Mouse (Mus musculus): Measurements from ENCODE around the gene Etv6. TPM values are rescaled to one million over a fixed set of nuclear protein-coding genes. Genes with fewer than 3 reads are reported as not detected.

Etv6 gene
- polyA plus RNA-seq, 1 experiment from 2014 or later, result 12.1 TPM

DNA sequence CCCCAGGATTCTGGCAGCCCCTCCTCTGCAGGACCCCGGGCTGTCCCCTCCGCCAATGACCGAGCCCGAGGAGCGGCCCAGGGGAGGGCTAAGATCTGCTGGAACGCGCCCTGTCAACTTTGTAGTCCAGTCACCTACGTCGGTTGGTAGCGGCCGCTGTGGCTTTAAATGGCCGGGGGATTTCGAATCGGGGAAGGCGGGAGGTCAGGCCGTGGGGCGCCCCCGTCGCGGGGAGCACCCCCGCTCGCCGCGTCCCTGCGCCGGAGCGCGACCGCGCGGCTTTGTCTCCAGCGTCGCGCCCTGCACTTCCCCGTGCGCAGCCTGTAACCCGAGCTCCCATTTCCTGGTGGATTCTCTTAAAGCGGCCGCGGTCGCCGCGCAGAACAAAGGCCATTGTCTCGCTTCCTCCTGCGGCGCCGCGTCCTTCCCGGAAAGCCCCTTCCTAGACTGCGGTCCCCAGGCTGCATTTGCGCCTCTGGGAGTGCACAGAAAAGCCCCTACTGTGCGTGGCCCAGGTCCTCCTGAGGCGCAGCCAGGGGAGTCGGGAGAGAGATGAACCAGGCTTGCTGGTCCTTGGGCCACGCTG, 503 bp upstream of the Etv6 start:
- peak overlapping the region; percentile 83 for H3K4me3 ChIP-seq
- H3K4me1 ChIP-seq (replicated peaks), result peaks cover 39% of the 10 kb centered on the region
- peak overlapping the region; percentile 100 for H3K27ac ChIP-seq
- H3K27me3 ChIP-seq (ENCODE audit: insufficient read depth, poor library complexity, severe bottlenecking), result peaks cover 4% of the 10 kb centered on the region; the same call in 1 of the 2 replicates
- H3K9me3 ChIP-seq, result no peaks in the 10 kb centered on the region
- WGBS, result under 1% methylated on average over 55 of the region's 55 CpGs
- peak; percentile 91 for DNase-seq (ENCODE audit: low spot score)
- peaks cover 5% of the 10 kb centered on the region; the same call in 1 of the 2 replicates for H3K36me3 ChIP-seq

DNA sequence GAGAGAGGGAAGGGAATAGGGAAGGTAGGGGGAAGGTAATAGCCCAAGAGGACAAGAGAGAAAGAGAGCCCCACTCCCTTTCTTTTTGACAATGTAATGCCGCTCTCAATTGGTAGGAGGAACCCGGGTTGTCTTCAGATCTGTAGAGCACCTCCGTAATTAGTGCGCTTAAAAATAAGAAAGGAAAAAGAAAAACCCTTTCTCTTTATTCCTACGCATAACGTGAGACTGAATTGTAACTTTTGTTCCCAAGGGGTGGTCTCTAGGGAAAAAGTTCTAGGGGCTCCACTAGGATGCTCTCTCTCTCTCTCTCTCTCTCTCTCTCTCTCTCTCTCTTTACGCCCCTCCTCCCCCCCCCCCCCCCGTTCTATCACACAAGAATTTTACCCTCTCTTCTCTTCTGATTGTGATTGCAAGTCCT, 1.0 kb downstream of the Etv6 start:
- peak overlapping the region; percentile 100 for H3K27ac ChIP-seq
- no peak for DNase-seq (ENCODE audit: low spot score)
- H3K36me3 ChIP-seq, result peaks cover 5% of the 10 kb centered on the region; the same call in 1 of the 2 replicates
- WGBS, result 0% methylated on average over 7 of the region's 8 CpGs
- peaks cover 4% of the 10 kb centered on the region; the same call in 1 of the 2 replicates for H3K27me3 ChIP-seq (ENCODE audit: insufficient read depth, poor library complexity, severe bottlenecking)
- H3K4me1 ChIP-seq (replicated peaks), result peaks cover 51% of the 10 kb centered on the region
- H3K4me3 ChIP-seq, result peak overlapping the region; percentile 83
- no peaks in the 10 kb centered on the region for H3K9me3 ChIP-seq

DNA sequence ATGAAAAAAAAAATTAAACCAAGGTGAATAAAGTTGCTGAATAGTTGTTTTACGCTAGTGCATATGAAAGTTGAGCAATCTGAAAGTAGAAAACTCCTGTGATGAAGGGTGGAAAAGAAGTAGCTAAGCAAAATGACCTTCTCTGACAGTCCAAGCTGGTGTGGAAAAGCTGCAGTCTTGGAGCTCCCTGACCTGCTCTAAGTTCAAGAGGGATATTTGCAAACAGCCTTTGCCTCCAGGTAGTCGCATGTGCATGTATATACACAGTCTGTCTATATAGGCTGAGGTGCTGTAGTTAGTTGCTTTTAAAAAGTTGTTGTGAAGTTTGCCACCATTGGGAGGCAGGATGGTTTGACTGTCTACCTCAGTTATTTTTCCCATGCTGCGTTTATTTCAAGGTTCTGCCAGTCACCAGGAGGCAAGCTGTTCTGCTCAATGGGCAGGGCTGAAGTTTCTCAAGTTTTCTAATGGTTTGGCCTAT, 1.5 kb downstream of the Etv6 start:
- Histone ChIP-seq H3K4me1 (replicated peaks) (peaks cover 56% of the 10 kb centered on the region), H3K27me3 (ENCODE audit: insufficient read depth, poor library complexity, severe bottlenecking) (peaks cover 4% of the 10 kb centered on the region; the same call in 1 of the 2 replicates), H3K9me3 (no peaks in the 10 kb centered on the region), H3K27ac (peak overlapping the region; percentile 100), H3K36me3 (peaks cover 5% of the 10 kb centered on the region; the same call in 1 of the 2 replicates), H3K4me3 (peak overlapping the region; percentile 83)
- DNase-seq (ENCODE audit: low spot score), result no peak
- WGBS, result 18% methylated on average over 3 of the region's 3 CpGs

DNA sequence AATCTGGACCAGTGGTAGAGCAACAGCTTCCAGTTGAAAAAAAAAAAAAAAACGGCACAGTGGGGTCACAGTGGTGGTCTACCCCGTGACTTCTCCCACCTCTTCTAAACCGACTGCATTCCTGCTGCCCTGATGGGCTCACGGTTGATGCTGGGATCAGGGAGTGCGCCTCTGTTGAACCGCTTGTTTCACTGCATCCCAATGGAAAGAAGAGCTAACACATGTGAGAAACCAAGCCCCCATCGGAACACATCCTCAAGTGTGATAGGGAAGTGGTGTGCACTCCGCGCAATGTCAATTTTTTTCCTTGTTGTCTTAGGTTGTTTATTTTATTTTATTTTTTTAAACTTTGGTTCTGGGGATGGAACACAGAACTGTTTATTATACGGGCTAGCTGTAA, 2.5 kb downstream of the Etv6 start:
- Histone ChIP-seq H3K9me3 (no peaks in the 10 kb centered on the region), H3K27me3 (ENCODE audit: insufficient read depth, poor library complexity, severe bottlenecking) (peaks cover 2% of the 10 kb centered on the region; the same call in 1 of the 2 replicates), H3K4me3 (peak overlapping the region; percentile 83), H3K4me1 (replicated peaks) (peaks cover 59% of the 10 kb centered on the region), H3K36me3 (peaks cover 5% of the 10 kb centered on the region; the same call in 1 of the 2 replicates), H3K27ac (peak overlapping the region; percentile 50; the same call in 1 of the 2 replicates)
- WGBS, result 24% methylated on average over 10 of the region's 10 CpGs
- no peak for DNase-seq (ENCODE audit: low spot score)

DNA sequence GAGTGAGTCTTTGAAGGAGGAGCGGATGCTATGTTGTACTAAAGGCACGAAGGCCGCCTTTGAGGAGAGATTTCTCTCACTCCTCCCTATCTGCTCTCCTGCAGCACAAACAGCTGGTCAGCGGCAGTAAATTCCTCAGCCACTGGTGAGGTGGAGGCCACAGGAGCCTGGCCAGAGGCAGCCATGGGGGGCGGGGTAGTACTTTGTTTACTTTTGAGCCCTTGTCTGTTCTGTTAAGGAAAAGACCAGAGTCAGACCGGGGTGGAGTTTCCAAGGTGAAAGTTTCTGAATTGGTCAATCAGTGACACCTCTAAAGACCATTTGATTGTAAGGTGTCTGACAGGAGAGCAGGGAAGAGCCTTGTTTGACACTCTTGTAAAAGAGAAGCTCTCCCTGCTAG, 3.4 kb downstream of the Etv6 start:
- H3K4me3 ChIP-seq, result peak overlapping the region; percentile 83
- WGBS, result 15% methylated on average over 6 of the region's 6 CpGs
- no peak for DNase-seq (ENCODE audit: low spot score)
- H3K27ac ChIP-seq, result peak overlapping the region; percentile 46; the same call in 1 of the 2 replicates
- no peaks in the 10 kb centered on the region for H3K27me3 ChIP-seq (ENCODE audit: insufficient read depth, poor library complexity, severe bottlenecking)
- peaks cover 68% of the 10 kb centered on the region for H3K4me1 ChIP-seq (replicated peaks)
- H3K36me3 ChIP-seq, result peaks cover 5% of the 10 kb centered on the region; the same call in 1 of the 2 replicates
- no peaks in the 10 kb centered on the region for H3K9me3 ChIP-seq

DNA sequence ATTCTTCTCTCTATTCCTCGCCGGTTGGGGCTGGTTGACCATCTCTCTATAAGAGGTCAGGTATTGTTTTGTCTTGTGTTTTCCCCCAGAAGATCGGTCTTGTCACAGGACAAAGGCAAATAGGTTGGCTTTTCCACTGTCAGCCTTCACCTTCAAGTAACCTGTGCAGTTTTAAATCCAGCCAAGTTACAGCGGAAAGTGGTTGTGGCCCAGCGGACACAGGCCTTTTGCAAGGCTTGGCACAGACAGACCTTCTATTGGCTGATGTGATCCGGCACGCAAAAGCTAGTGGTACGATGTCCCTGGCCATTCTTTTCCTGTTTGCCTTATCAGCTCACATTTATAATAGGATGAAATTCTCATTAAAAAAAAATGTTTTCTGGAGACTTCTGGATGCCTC, 3.9 kb downstream of the Etv6 start:
- peaks cover 5% of the 10 kb centered on the region; the same call in 1 of the 2 replicates for H3K36me3 ChIP-seq
- H3K4me3 ChIP-seq, result peak overlapping the region; percentile 83; the same call in 1 of the 2 replicates
- 71% methylated on average over 8 of the region's 8 CpGs for WGBS
- H3K27ac ChIP-seq, result no peak overlapping the region
- no peaks in the 10 kb centered on the region for H3K9me3 ChIP-seq
- H3K4me1 ChIP-seq (replicated peaks), result peaks cover 71% of the 10 kb centered on the region
- H3K27me3 ChIP-seq (ENCODE audit: insufficient read depth, poor library complexity, severe bottlenecking), result no peaks in the 10 kb centered on the region
- DNase-seq (ENCODE audit: low spot score), result no peak

DNA sequence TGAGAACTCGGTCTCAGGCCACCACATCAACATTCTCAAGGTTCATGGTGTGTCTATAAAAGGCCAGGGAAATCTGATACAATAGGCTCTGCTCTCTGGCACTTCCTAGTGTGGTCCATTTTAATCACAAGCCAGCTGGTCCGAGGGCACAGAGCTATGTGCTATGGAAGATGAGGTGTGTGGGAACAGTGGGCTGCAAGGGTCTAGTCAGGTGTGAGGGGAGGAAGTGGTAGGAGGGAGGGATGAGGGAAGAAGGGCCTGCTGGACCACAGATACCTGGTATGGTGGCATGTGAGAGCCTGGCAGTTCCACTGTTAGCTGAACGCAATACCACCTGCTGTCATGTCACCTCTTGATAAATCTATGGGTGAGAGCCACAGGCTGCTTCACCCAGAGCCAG, 4.8 kb downstream of the Etv6 start:
- WGBS, result 73% methylated on average over 3 of the region's 3 CpGs
- Histone ChIP-seq H3K27ac (no peak overlapping the region), H3K4me3 (no peak overlapping the region), H3K9me3 (no peaks in the 10 kb centered on the region), H3K4me1 (replicated peaks) (peaks cover 76% of the 10 kb centered on the region), H3K27me3 (ENCODE audit: insufficient read depth, poor library complexity, severe bottlenecking) (no peaks in the 10 kb centered on the region), H3K36me3 (peaks cover 5% of the 10 kb centered on the region; the same call in 1 of the 2 replicates)
- no peak for DNase-seq (ENCODE audit: low spot score)

DNA sequence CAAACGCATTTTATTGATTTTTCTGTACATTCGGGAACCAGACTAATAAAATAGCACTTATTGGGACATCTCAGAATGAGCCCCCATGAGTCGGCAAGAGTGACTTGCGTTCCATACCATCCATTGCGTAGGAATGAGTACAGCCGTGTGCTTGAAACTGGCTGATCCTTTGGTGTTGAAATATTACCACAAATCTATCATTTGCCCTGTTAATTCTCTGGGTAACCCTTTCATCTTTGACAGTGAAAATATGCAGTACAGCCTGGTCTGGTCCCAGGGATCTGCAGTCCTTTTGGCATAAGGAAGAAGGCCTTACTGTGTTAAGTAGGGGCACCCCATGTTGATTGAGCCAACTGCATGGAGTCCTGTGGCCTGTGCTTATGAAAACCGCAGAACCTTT, 5.8 kb downstream of the Etv6 start:
- H3K9me3 ChIP-seq, result no peaks in the 10 kb centered on the region
- WGBS, result 89% methylated on average over 7 of the region's 7 CpGs
- 0 out of 2 replicates have a peak overlapping the region, but pooled peaks have one; percentile 5 for H3K27ac ChIP-seq
- peaks cover 5% of the 10 kb centered on the region; the same call in 1 of the 2 replicates for H3K36me3 ChIP-seq
- DNase-seq (ENCODE audit: low spot score), result no peak
- H3K4me1 ChIP-seq (replicated peaks), result peaks cover 85% of the 10 kb centered on the region
- no peaks in the 10 kb centered on the region for H3K27me3 ChIP-seq (ENCODE audit: insufficient read depth, poor library complexity, severe bottlenecking)
- no peak overlapping the region for H3K4me3 ChIP-seq

DNA sequence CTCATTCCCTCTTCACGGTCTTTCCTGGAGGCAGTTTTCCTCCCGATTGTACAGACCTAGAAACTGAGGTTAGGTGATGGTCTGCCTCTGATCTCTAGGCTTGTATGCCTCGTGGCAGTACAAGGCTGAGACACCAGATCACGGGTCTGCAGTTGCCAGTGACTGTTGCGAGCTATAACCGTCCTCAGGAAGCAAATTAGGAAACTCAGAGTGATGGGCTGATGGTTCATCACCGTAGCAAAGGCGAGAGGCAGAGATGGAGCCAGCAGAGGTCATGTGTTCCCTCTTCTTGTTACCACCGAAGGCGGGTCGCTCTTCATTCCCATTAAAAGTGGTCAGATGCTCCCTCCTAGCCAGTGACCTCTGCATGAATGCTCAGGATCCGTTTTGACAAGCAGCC, 6.4 kb downstream of the Etv6 start:
- H3K4me1 ChIP-seq (replicated peaks), result peaks cover 89% of the 10 kb centered on the region
- no peak for DNase-seq (ENCODE audit: low spot score)

DNA sequence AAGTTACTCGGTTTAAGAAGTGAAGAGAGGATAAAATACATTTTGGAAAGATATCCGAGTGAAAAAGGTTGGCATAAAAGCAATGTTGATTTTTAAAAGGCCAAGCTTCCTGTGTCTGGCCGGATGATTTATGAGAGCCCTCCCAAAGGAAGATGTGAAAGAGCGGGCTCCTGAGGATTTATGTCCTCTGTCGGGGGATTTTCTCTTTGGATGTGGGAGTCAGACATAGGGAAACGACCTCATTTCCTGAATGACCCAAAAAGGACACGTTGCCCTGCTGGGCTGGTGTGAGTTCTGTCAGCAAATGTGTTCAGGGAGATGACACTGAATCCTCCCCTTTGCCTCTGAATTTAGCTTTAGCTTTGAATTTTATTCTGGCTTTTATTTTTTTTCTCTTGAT, 8.0 kb downstream of the Etv6 start:
- Histone ChIP-seq H3K36me3 (peaks cover 18% of the 10 kb centered on the region), H3K4me1 (replicated peaks) (peaks cover 84% of the 10 kb centered on the region), H3K27ac (no peak overlapping the region), H3K27me3 (ENCODE audit: insufficient read depth, poor library complexity, severe bottlenecking) (no peaks in the 10 kb centered on the region), H3K4me3 (no peak overlapping the region), H3K9me3 (no peaks in the 10 kb centered on the region)
- 56% methylated on average over 7 of the region's 7 CpGs for WGBS
- DNase-seq (ENCODE audit: low spot score), result no peak

More for the DNA sequence above, 6.4 kb downstream of the Etv6 start:
- Histone ChIP-seq H3K36me3 (peaks cover 5% of the 10 kb centered on the region), H3K9me3 (no peaks in the 10 kb centered on the region), H3K4me3 (no peak overlapping the region), H3K27me3 (ENCODE audit: insufficient read depth, poor library complexity, severe bottlenecking) (no peaks in the 10 kb centered on the region), H3K27ac (no peak overlapping the region)
- WGBS, result 50% methylated on average over 12 of the region's 12 CpGs

DNA sequence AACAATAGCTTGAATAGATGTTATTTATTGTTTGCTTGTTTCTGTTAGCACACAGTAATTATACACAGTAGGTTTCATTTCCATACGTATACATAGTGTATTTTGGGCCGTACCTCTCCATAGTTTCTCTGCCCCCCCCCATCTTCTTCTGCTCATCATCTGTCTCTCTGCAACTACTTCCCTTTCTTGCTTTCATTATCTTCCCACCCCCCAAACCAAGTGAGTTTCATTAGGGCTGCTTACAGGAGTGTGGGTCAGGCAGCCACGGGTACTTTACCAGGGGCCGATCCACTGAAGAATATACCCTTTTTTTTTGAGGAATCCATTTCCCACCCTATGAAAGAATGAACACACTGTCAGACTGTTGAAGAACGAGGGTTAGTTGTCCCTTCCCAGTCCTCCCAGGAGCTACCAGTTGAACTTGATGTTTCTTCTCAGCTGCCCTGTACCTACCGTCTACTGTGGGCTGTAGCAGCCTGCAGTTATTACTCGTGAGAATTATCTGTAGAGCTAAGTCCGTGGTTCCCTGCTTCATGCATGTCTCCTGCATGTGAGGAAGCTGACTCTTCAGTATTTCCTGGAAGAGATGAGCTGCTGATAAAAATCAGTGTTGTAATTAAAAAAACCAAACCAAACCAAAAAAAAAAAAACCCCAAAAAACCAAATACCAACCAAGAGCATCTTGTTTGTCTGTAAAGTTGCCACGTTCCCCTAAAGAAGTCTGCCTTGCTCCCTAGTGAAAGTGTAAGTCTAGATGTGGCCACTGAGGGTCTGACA, 9.8 kb downstream of the Etv6 start:
- Histone ChIP-seq H3K4me1 (replicated peaks) (peaks cover 75% of the 10 kb centered on the region), H3K36me3 (peaks cover 22% of the 10 kb centered on the region; the same call in 1 of the 2 replicates), H3K9me3 (no peaks in the 10 kb centered on the region), H3K27ac (no peak overlapping the region), H3K4me3 (no peak overlapping the region), H3K27me3 (ENCODE audit: insufficient read depth, poor library complexity, severe bottlenecking) (no peaks in the 10 kb centered on the region)
- 81% methylated on average over 9 of the region's 9 CpGs for WGBS
- no peak for DNase-seq (ENCODE audit: low spot score)

DNA sequence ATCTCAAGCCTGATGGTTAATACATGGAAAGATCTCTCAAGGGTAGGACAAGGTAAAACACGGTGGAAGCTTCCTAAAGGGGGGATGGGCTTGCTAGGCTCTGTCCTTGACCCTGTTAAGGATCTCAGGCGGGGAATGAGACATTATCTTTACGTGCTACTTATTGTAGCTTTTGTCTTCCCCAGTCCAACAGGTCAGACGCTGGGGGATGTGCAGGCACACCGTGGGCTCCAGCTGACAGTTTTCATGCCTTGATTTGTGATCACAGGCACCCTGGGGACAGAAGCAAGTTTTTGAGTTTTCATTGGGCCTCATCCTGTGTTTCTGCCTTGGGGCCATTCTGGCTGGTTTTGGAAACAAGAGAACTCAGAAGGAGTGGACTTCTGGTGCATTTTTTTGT, 10.6 kb downstream of the Etv6 start:
- 33% methylated on average over 5 of the region's 5 CpGs for WGBS
- H3K27ac ChIP-seq, result no peak overlapping the region
- DNase-seq (ENCODE audit: low spot score), result no peak
- H3K4me1 ChIP-seq (replicated peaks), result peaks cover 68% of the 10 kb centered on the region
- H3K27me3 ChIP-seq (ENCODE audit: insufficient read depth, poor library complexity, severe bottlenecking), result no peaks in the 10 kb centered on the region
- H3K36me3 ChIP-seq, result peaks cover 22% of the 10 kb centered on the region; the same call in 1 of the 2 replicates
- no peak overlapping the region for H3K4me3 ChIP-seq
- no peaks in the 10 kb centered on the region for H3K9me3 ChIP-seq

DNA sequence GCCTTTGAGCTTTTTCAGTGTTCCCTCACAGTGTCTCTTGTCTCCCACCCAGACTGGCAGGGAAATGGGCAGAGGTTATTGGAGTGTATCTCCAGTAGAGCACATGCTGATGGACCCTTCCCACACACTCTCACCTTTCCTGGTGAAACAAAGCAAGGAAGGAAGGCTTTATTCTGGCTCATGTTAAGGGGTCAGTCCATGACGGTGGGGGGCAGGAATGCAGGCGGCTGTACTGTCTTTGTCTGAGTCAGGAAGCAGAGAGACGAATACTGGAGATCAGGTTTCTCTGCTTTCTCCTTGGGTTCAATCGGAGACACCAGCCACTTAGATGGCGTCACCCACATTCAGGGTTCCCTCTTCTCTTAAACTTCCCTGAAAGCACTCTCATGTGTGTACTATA, 11.7 kb downstream of the Etv6 start:
- H3K27me3 ChIP-seq (ENCODE audit: insufficient read depth, poor library complexity, severe bottlenecking), result no peaks in the 10 kb centered on the region
- peaks cover 56% of the 10 kb centered on the region for H3K4me1 ChIP-seq (replicated peaks)
- H3K27ac ChIP-seq, result peak overlapping the region; percentile 45; the same call in 1 of the 2 replicates
- peaks cover 22% of the 10 kb centered on the region; the same call in 1 of the 2 replicates for H3K36me3 ChIP-seq
- H3K4me3 ChIP-seq, result no peak overlapping the region
- WGBS, result 35% methylated on average over 5 of the region's 5 CpGs
- DNase-seq (ENCODE audit: low spot score), result no peak
- H3K9me3 ChIP-seq, result no peaks in the 10 kb centered on the region
